Mouse (Mus musculus) kidney, adult 2 months (tissue): ENCODE data around the gene Defb25.

Experiments
- CTCF ChIP-seq: fragments of 200-500 bp; conservative IDR thresholded peaks from 2 replicates; pipeline ENCODE4 v1.5.1; 2011; ENCODE audit warnings: low read depth, mild to moderate bottlenecking, control low read depth, low read length, moderate library complexity, mixed read lengths; ENCODE audit not compliant: insufficient read depth, insufficient read length
- POLR2A ChIP-seq: fragments of 200-500 bp; IDR thresholded peaks from one replicate; pipeline ENCODE4 v1.6.1; 2011; ENCODE audit warnings: low read depth, low read length, control low read depth

GRCm38 (mm10) chr2:152639406-152640113, 16.7 kb upstream of the Defb25 start:
- TF ChIP-seq CTCF (no peak), POLR2A (no peak)
